Mouse (Mus musculus) spleen, adult 2 months (tissue): ENCODE measurements around the gene Tuft1. TPM values are rescaled to one million over a fixed set of nuclear protein-coding genes. Genes with fewer than 3 reads are reported as not detected.
"Not testable (repeated sequence)": the region's sequence is repeated elsewhere in the genome, so short reads cannot be mapped to it uniquely, and the experiment has no call there.

Source experiments
- DNase-seq, 2 experiments: peaks; one replicate each; pipeline versions ENCODE4 v3.0.0 to v3.0.0-alpha.2; 2012 to 2021; ENCODE audit warnings: low spot score in 2 of 2, low read depth in 1 of 2
- H3K27ac ChIP-seq: fragments of 200-500 bp; 2 replicates; pipeline ENCODE4 v1.5.1; 2012; ENCODE audit warnings: low read length, inconsistent platforms; ENCODE audit not compliant: insufficient read depth
- H3K27me3 ChIP-seq: fragments of 200-500 bp; 2 replicates; pipeline ENCODE4 v1.6.1; 2012; ENCODE audit warnings: mild to moderate bottlenecking, moderate library complexity, low read length, inconsistent platforms; ENCODE audit not compliant: control insufficient read depth, insufficient read depth
- H3K36me3 ChIP-seq: fragments of 200-500 bp; 2 replicates; pipeline ENCODE4 v1.6.1; 2012; ENCODE audit warnings: mild to moderate bottlenecking, low read length, inconsistent platforms; ENCODE audit not compliant: control insufficient read depth, insufficient read depth
- H3K4me1 ChIP-seq: fragments of 200-500 bp; 2 replicates; pipeline ENCODE4 v1.6.1; 2011; ENCODE audit warnings: inconsistent platforms; ENCODE audit not compliant: control insufficient read depth, insufficient read depth, insufficient read length
- H3K4me3 ChIP-seq: fragments of 200-500 bp; 2 replicates; pipeline ENCODE4 v1.5.1; 2011; ENCODE audit warnings: mild to moderate bottlenecking, inconsistent platforms; ENCODE audit not compliant: insufficient read depth, insufficient read length; ENCODE audit errors: extremely low read depth
- CTCF ChIP-seq: fragments of 200-500 bp; IDR thresholded peaks from 2 replicates; pipeline ENCODE4 v1.5.1; 2011; ENCODE audit warnings: mild to moderate bottlenecking, inconsistent platforms; ENCODE audit not compliant: insufficient read depth, insufficient read length, insufficient replicate concordance; ENCODE audit errors: extremely low read depth
- POLR2A ChIP-seq: fragments of 200-500 bp; IDR thresholded peaks from 2 replicates; pipeline ENCODE4 v1.6.1; 2011; ENCODE audit warnings: low read depth, low read length, inconsistent platforms
- WGBS: fragments of 180-500 bp; shearing (Covaris S2); methylation state at CpG from one replicate; pipeline ENCODE4 v1.1.7; 2018; 5-methylcytosine and 5-hydroxymethylcytosine counted together
- polyA plus RNA-seq: library from polyadenylated mRNA; depleted of rRNA; stranded (reverse); fragments of >200 nt; gene quantifications from 2 replicates; pipeline ENCODE4 v1.2.3, GENCODE M21; 2012

The Tuft1 gene
- polyA plus RNA-seq, 1 experiment = 1.7 TPM

DNA sequence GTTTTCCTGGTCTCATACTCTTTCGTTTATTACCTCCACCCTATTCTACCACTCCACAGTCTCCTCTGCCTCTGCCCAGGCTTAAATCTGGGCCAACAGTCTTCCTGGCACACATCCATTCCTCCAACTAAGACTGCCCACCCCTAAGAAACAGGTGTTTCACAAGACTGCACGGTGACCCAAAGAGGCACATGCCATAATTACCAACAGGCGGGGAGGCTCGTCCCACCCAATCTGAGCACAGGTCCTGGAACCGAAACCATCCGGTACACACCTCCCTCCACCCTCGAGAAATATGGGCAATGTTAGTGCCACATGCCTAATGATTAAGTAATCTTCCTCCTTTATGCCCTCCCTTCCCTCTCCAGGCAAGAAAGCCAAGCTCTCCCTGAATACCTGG lies 8.3 kb downstream of the Tuft1 start:
- no peaks in the 10 kb centered on the region for H3K36me3 ChIP-seq
- TF ChIP-seq CTCF (no peak), POLR2A (no peak)
- no peak for DNase-seq
- H3K27me3 ChIP-seq = no peaks in the 10 kb centered on the region
- no peak overlapping the region for H3K27ac ChIP-seq
- H3K4me3 ChIP-seq = no peak overlapping the region
- H3K4me1 ChIP-seq = no peaks in the 10 kb centered on the region
- WGBS = 86% methylated on average over 7 of the region's 7 CpGs

DNA sequence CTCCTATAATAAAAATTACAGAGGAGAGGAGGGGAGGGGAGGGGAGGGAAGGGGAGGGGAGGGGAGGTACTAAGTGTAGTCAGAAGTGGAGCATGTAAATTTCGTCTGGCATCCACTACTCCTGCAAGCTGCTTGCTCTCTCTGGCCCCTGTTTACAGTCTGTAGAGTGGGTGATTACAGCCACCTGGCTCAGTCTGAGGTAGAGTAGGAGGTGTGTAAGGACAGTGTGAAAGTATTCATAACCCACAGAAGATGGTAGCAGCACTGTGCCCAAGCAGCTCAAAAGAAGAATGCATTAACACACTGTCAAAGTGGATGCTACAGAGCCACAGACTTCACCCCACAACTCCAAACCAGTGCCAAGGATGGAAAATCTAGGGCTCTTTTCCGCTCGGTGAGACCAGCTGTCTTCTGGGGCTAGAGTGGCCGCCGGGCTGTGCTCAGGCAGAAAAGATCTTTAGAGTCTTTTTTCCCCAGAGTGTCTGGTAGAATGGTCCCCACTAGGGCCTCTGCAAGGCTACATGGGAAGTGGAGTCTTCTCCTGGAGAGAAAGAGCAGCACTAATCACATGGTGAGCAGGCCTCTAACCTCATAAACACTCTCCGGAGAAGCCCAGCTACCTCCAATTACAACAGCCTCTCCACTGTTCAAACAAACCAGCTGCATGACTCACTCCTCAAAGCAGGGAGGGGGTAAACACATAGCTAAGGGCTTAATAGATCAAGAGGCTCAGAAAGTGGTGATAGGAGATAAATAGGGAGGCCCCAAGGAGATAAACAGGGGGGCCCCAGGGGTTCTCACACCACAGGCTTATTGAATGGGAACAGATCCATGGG lies 9.7 kb downstream of the Tuft1 start:
- 82% methylated on average over 6 of the region's 6 CpGs for WGBS
- no peak overlapping the region for H3K4me3 ChIP-seq
- no peak for DNase-seq
- H3K27ac ChIP-seq = no peak overlapping the region
- H3K27me3 ChIP-seq = no peaks in the 10 kb centered on the region
- no peak for TF ChIP-seq CTCF
- H3K36me3 ChIP-seq = no peaks in the 10 kb centered on the region
- H3K4me1 ChIP-seq = no peaks in the 10 kb centered on the region

DNA sequence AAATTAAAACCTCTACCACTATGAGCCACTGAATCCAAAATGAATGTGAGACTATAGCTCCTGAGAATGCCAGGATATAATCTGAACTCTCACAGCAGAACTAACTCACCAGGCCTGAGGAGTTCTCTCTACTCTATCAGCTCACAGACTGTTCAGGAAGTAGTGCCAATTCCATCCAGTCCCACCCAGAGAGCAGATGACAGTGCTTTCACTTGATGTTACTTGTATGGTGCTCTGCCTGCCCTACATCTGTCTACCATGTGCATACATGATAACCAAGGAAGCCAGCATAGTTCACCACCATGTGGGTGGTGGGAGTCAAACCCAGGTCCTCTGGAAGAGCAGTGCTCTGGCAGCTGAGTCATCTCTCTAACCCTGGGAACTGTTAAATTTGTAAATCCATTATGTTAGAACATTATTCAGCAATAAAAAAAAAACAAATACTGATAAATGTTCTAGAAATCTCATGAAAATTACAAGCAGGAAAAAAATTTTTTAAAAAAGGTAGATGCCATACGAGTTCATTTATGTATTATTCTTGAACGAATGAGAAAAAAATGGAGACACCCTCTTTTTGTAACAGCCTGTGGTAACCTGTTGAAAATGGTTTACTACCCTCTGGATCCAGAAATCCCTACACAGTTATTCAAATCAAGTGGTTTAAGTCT lies 16.0 kb downstream of the Tuft1 start, which contains the start of gene Gm10972:
TSS of gene Gm10972 (plus strand) at position 618 of the 668 bp plus-strand sequence.
- DNase-seq, H3K27me3 ChIP-seq, H3K36me3 ChIP-seq, H3K4me1 ChIP-seq, H3K27ac ChIP-seq, H3K4me3 ChIP-seq: not testable (repeated sequence)
- WGBS = 90% methylated on average over 2 of the region's 2 CpGs

DNA sequence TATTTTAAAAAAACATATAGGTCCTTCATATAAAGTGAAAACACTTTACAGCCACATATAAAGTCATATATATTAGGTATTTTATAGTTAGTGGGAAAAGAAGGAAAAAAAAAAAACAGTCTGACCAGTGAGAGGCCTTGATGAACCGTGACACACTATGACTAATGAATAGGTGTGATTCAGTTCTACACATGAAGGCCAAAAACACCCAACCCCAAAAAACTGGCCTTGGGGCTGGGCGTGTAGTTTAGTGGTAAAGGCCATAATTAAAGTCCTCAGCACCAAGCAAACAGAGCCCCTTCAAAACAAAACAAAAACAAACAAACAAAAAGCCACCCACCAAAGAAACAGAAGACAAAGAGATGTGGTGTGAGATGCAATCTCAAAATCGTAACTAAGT lies 28.8 kb downstream of the Tuft1 start:
- no peak for TF ChIP-seq POLR2A
- TF ChIP-seq CTCF = no peak
- Histone ChIP-seq H3K27me3 (no peaks in the 10 kb centered on the region), H3K4me3 (no peak overlapping the region), H3K36me3 (no peaks in the 10 kb centered on the region), H3K27ac (no peak overlapping the region), H3K4me1 (no peaks in the 10 kb centered on the region)
- 89% methylated on average over 3 of the region's 3 CpGs for WGBS
- no peak for DNase-seq

DNA sequence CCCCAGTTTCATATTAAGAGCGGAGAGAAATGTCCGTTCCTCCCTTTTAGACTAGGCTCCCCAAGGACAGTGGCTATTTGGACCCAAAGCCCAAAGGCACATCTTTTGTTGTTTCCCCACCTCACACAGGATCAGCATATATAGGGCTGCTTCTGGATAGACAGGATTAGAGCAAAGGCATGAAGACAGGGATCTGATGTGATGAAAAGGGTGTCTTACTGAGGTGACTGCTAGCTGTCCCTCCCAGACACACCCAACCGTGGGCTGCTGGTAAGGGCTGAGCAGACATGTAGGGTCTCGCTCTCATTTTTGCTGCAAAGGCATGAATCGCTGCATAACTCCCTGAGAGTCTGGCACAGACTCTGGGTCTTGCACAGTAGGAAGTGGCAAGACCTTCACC lies 30.0 kb downstream of the Tuft1 start:
- no peak overlapping the region for H3K4me3 ChIP-seq
- no peak overlapping the region for H3K27ac ChIP-seq
- DNase-seq = no peak
- no peaks in the 10 kb centered on the region for H3K4me1 ChIP-seq
- TF ChIP-seq CTCF (no peak), POLR2A (no peak)
- WGBS = 95% methylated on average over 5 of the region's 5 CpGs
- no peaks in the 10 kb centered on the region for H3K27me3 ChIP-seq
- no peaks in the 10 kb centered on the region for H3K36me3 ChIP-seq

DNA sequence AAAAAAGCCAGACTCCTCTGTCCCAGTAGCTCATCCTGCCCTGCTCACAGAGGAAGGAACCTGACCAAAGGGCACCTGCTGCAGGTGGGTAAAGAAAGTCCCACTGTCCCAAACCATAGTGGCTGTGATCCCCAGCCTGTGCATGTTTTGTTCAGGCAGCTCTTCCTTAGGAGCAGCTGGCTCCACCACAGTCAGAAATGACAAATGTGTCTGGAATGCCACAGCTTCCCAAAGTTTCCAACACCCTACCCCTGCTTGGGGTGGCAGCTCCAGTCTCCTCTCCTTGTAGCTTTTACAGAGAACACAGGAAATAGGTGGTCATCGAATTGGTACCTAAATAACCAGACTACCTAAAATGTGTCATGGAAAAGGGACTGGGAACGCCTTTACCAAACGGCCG lies 34.4 kb downstream of the Tuft1 start:
- Histone ChIP-seq H3K4me3 (no peak overlapping the region), H3K27me3 (no peaks in the 10 kb centered on the region), H3K4me1 (no peaks in the 10 kb centered on the region), H3K36me3 (no peaks in the 10 kb centered on the region), H3K27ac (no peak overlapping the region)
- 93% methylated on average over 4 of the region's 4 CpGs for WGBS
- no peak for DNase-seq
- TF ChIP-seq CTCF = no peak
- TF ChIP-seq POLR2A = no peak

DNA sequence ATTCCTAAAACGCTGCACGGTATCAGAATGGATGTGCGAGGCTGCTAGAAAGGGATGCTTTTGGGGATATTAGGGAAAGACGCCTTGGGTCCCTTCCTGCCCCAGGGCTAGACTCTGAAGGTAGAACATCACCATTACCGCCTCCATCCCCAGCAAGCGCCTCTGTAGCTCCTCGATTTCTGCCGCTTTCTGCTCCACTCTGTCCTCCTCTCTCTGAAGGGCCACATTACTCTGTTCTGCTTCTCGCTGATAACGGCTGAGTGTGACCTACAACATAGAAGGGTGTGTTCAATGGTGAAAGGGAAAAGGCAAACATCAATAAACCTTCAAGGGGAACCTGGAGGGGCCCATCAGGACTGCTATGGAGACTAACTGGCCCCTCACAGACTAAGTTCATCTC lies 36.1 kb downstream of the Tuft1 start:
- H3K36me3 ChIP-seq = no peaks in the 10 kb centered on the region
- no peak overlapping the region for H3K4me3 ChIP-seq
- TF ChIP-seq CTCF (no peak), POLR2A (no peak)
- WGBS = 93% methylated on average over 10 of the region's 10 CpGs
- no peaks in the 10 kb centered on the region for H3K4me1 ChIP-seq
- H3K27ac ChIP-seq = no peak overlapping the region
- H3K27me3 ChIP-seq = no peaks in the 10 kb centered on the region
- no peak for DNase-seq
